Mouse (Mus musculus): ENCODE results near the gene Sftpd. TPM values are rescaled to one million over a fixed set of nuclear protein-coding genes. Genes with fewer than 3 reads are reported as not detected.

Sftpd gene
- total and polyA plus RNA-seq, 3 experiments = not detected

DNA sequence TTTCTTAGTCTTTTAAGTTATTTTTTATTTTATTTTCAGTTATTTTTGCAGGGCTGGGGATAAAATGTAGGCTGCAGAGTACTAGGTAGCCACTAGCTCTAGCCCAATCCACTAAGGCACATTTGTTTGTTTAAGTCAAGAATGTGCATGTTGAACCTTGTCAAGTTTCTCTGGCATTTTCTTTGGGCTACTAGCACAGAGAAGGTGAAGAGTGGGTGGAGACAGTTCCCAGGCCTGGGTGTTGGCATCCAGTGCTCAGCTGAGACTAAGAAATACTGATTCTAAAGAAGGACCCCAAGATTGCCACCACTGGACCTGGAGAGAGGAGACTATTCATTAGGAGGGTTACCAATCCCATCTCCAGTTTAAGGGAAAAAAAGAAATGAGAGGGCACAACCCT lies 47.9 kb downstream of the Sftpd start:
- no peak for DNase-seq (ENCODE audit: extremely low read depth)
- Histone ChIP-seq H3K27me3 (replicated peaks) (no peaks in the 10 kb centered on the region), H3K79me2 (replicated peaks; ENCODE audit: control insufficient read depth, extremely low read depth, insufficient read depth, poor library complexity, severe bottlenecking) (no peaks in the 10 kb centered on the region), H3K9me3 (replicated peaks; ENCODE audit: low read length) (no peaks in the 10 kb centered on the region), H3K4me1 (ENCODE audit: control insufficient read depth in 1 of 2, insufficient read depth in 2 of 2) (no peaks in the 10 kb centered on the region), H3K4me2 (ENCODE audit: insufficient read depth, low read depth, poor library complexity, severe bottlenecking) (no peak overlapping the region), H3K9ac (ENCODE audit: insufficient read depth, low read depth) (no peak overlapping the region), H3K36me3 (replicated peaks in 1 of 2; ENCODE audit: control insufficient read depth in 1 of 2, insufficient read depth in 1 of 2, low read length in 1 of 2) (no peaks in the 10 kb centered on the region), H3K27ac (ENCODE audit: insufficient read depth, low read depth) (no peak overlapping the region), H3K4me3 (replicated peaks in 1 of 3; ENCODE audit: low read depth in 2 of 3, low read length in 2 of 3, poor library complexity in 1 of 3) (no peak overlapping the region)
- in situ Hi-C loops (cut with MboI; ENCODE audit: low pct_ligation_motif_present, low pct_unique_long_range_greater_than_20kb, low sequenced_read_pairs) = no loop called here
- dilution Hi-C loops (cut with MboI; ENCODE audit: extremely low pct_ligation_motif_present, extremely low pct_unique_long_range_greater_than_20kb, low sequenced_read_pairs) = no loop called here
- no peak for TF ChIP-seq CHD2 (IDR thresholded peaks at IDR 0.05; ENCODE audit: low read length)
- no peak for TF ChIP-seq EP300 (IDR thresholded peaks at IDR 0.05; ENCODE audit: low read length)

DNA sequence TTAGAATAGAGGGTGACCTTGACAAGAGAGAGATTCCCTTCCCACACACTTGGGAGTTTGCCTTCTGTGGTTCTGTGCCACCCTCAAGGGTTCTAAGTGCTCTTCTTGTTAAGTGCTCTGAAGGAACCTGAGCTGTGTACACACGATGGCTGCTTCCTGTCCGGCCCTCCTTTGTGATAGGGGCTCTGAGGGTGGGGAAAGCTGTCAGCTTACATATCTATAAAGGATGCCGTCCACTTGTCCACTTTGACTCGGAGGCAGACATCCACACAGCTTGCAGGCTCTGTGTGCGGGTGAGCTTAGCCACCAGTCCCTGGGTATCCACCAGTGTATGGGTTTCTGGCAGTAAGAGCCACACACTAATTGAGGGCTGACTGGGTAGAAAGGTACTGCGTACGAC lies 53.4 kb downstream of the Sftpd start, which contains the start of gene Sftpa1:
TSS of gene Sftpa1 (plus strand) at position 243 of the 400 bp plus-strand sequence.
- no peaks in the 10 kb centered on the region for H3K79me2 ChIP-seq (replicated peaks; ENCODE audit: control insufficient read depth, extremely low read depth, insufficient read depth, poor library complexity, severe bottlenecking)
- no peak within 1 kb of the TSS for H3K4me3 ChIP-seq (replicated peaks in 1 of 3; ENCODE audit: low read depth in 2 of 3, low read length in 2 of 3, poor library complexity in 1 of 3)
- H3K4me1 ChIP-seq (ENCODE audit: control insufficient read depth in 1 of 2, insufficient read depth in 2 of 2) = no peaks in the 10 kb centered on the region; a peak in 1 of 4 replicates
- no peaks in the 10 kb centered on the region for H3K27me3 ChIP-seq (replicated peaks)
- in situ Hi-C loops (cut with MboI; ENCODE audit: low pct_ligation_motif_present, low pct_unique_long_range_greater_than_20kb, low sequenced_read_pairs) = no loop called here
- H3K9me3 ChIP-seq (replicated peaks; ENCODE audit: low read length) = no peaks in the 10 kb centered on the region
- no peak within 1 kb of the TSS for H3K4me2 ChIP-seq (ENCODE audit: insufficient read depth, low read depth, poor library complexity, severe bottlenecking)
- TF ChIP-seq RCOR1 (conservative IDR thresholded peaks at IDR 0.05; ENCODE audit: low read depth, low read length) (no peak), BHLHE40 (IDR thresholded peaks at IDR 0.05; ENCODE audit: low read depth, low read length) (no peak), IRF4 (IDR thresholded peaks at IDR 0.05; ENCODE audit: low read depth, low read length) (no peak), ELF1 (IDR thresholded peaks at IDR 0.05; ENCODE audit: low read depth, low read length) (no peak), KAT2A (IDR thresholded peaks at IDR 0.05; ENCODE audit: insufficient replicate concordance, low read length) (no peak), MAX (IDR thresholded peaks at IDR 0.05; ENCODE audit: low read length) (no peak), NRF1 (IDR thresholded peaks at IDR 0.05; ENCODE audit: low read depth, low read length) (no peak), TCF12 (IDR thresholded peaks at IDR 0.05; ENCODE audit: low read depth, low read length) (no peak)
- no peak within 1 kb of the TSS for H3K27ac ChIP-seq (ENCODE audit: insufficient read depth, low read depth)
- no peak for DNase-seq (ENCODE audit: extremely low read depth)
- dilution Hi-C loops (cut with MboI; ENCODE audit: extremely low pct_ligation_motif_present, extremely low pct_unique_long_range_greater_than_20kb, low sequenced_read_pairs) = no loop called here
- H3K36me3 ChIP-seq (replicated peaks in 1 of 2; ENCODE audit: control insufficient read depth in 1 of 2, insufficient read depth in 1 of 2, low read length in 1 of 2) = no peaks in the 10 kb centered on the region
- no peak within 1 kb of the TSS for H3K9ac ChIP-seq (ENCODE audit: insufficient read depth, low read depth)

DNA sequence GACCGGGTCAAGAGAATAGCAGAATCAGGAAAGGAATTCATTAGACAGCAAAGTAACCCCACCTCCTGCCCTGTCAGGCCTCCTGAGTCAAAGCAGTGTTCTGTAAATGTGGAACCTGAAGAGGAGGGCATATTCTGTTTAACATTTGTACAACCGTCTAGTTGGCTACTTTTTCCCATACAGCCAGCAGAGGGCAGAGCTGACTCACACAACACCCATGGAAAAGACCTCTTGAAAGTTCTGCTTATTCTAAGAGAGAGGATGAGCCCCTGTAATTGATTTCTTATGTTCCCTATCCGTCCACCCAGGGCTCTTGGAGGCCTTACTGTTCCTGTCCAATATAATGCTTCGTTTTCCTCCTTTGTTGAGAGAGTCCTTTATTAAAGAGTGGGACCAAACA lies 57.0 kb downstream of the Sftpd start:
- Histone ChIP-seq H3K79me2 (replicated peaks; ENCODE audit: control insufficient read depth, extremely low read depth, insufficient read depth, poor library complexity, severe bottlenecking) (no peaks in the 10 kb centered on the region), H3K9ac (ENCODE audit: insufficient read depth, low read depth) (no peak overlapping the region), H3K4me2 (ENCODE audit: insufficient read depth, low read depth, poor library complexity, severe bottlenecking) (no peak overlapping the region), H3K4me1 (ENCODE audit: control insufficient read depth in 1 of 2, insufficient read depth in 2 of 2) (no peaks in the 10 kb centered on the region; a peak in 1 of 4 replicates), H3K27ac (ENCODE audit: insufficient read depth, low read depth) (no peak overlapping the region), H3K9me3 (replicated peaks; ENCODE audit: low read length) (no peaks in the 10 kb centered on the region), H3K36me3 (replicated peaks in 1 of 2; ENCODE audit: control insufficient read depth in 1 of 2, insufficient read depth in 1 of 2, low read length in 1 of 2) (no peaks in the 10 kb centered on the region), H3K27me3 (replicated peaks) (no peaks in the 10 kb centered on the region), H3K4me3 (replicated peaks in 1 of 3; ENCODE audit: low read depth in 2 of 3, low read length in 2 of 3, poor library complexity in 1 of 3) (no peak overlapping the region)
- DNase-seq (ENCODE audit: extremely low read depth) = peak; percentile 60
- dilution Hi-C loops (cut with MboI; ENCODE audit: extremely low pct_ligation_motif_present, extremely low pct_unique_long_range_greater_than_20kb, low sequenced_read_pairs) = no loop called here
- TF ChIP-seq JUND (conservative IDR thresholded peaks at IDR 0.05; ENCODE audit: low read depth, low read length) (no peak), RAD21 (IDR thresholded peaks at IDR 0.05; ENCODE audit: low read depth, low read length) (peak; percentile 82), CTCF (conservative IDR thresholded peaks at IDR 0.05 in 1 of 2, IDR thresholded peaks at IDR 0.05 in 1 of 2; ENCODE audit: low read depth in 2 of 2, low read length in 2 of 2) (peak; percentile 47 to 88; a peak in 3 of 4 replicates), POLR2A (IDR thresholded peaks at IDR 0.05; ENCODE audit: low read depth, low read length) (no peak), SMC3 (IDR thresholded peaks at IDR 0.05; ENCODE audit: low read depth, low read length) (peak; percentile 75)
- in situ Hi-C loops (cut with MboI; ENCODE audit: low pct_ligation_motif_present, low pct_unique_long_range_greater_than_20kb, low sequenced_read_pairs) = loop anchor here (5.0 kb wide), 1 partner anchor 36 kb away; no protein-coding TSS in a partner anchor
